In genomic region chr14:105177238-105177693, GRCm38 (mm10) we compare ENCODE assay signal across 8 mouse cellular contexts. TPM values are rescaled to one million over a fixed set of nuclear protein-coding genes. Genes with fewer than 3 reads are reported as not detected.
DNase-seq lines count a peak whose midpoint lies in the region; ATAC-seq lines count a peak whose summit lies in the region.

Gene Rbm26, minus strand, starts transcription at chr14:105177327.

- DNase-seq in NIH3T3 (ENCODE audit: low read depth) = peak; percentile 96
- DNase-seq in cerebellum, postnatal 10 days = peak; percentile 98
- peak; percentile 92 to 96 for DNase-seq in frontal cortex, postnatal 10 days (ENCODE audit: low spot score in 2 of 2)
- peak; percentile 97 for DNase-seq in layer of hippocampus, postnatal 14 days (ENCODE audit: low spot score in 2 of 2)
- peak; percentile 98 for DNase-seq in lung, postnatal 14 days
- peak; percentile 92 for DNase-seq in retina, adult 2 months (ENCODE audit: low read depth, low spot score)
- peak; percentile 95 to 96 for DNase-seq in thymus, postnatal 36 days

- WGBS in hindbrain, embryonic 12.5 days = under 1% methylated on average over 28 of the region's 28 CpGs

- no peaks in the 10 kb centered on the region for H3K9me3 ChIP-seq in hindbrain, embryonic 12.5 days (replicated peaks)

- no peaks in the 10 kb centered on the region for H3K36me3 ChIP-seq in hindbrain, embryonic 12.5 days

- H3K4me2 ChIP-seq in hindbrain, embryonic 12.5 days (replicated peaks) = peak within 1 kb of the TSS; percentile 75

- H3K9ac ChIP-seq in hindbrain, embryonic 12.5 days = peak within 1 kb of the TSS; percentile 99

- ATAC-seq in hindbrain, embryonic 12.5 days (ENCODE audit: low FRiP score) = peak; percentile 97

- peak within 1 kb of the TSS; percentile 99 for H3K4me3 ChIP-seq in hindbrain, embryonic 12.5 days

- peak within 1 kb of the TSS; percentile 96 for H3K27ac ChIP-seq in hindbrain, embryonic 12.5 days

- H3K4me1 ChIP-seq in hindbrain, embryonic 12.5 days = peaks cover 17% of the 10 kb centered on the region

- no peaks in the 10 kb centered on the region for H3K27me3 ChIP-seq in hindbrain, embryonic 12.5 days

RNA-seq across cellular contexts. Expression of gene Rbm26, which starts in this region (rescaled TPM):
- 45.0 and 47.3 TPM in 2 replicates for polyA plus RNA-seq in hindbrain, embryonic 12.5 days (2016; fragmentation: Nextera tagmentation; extraction: Ambion mirVana)
- total RNA-seq in layer of hippocampus, postnatal 14 days (2021) = 10 to 100 TPM; 58.1 to 60.8 TPM

Comparison
In these comparisons a context has a peak if more than half of its experiments do, and no peak if none do; other contexts are left out.
1. Peak in every context shown above with its lines: DNase-seq, ATAC-seq, H3K4me3 ChIP-seq and H3K27ac ChIP-seq.